Mouse (Mus musculus) adipocyte (in vitro differentiated cells): Measurements from ENCODE around the gene Adgrb3.
"Not testable (repeated sequence)": the region's sequence is repeated elsewhere in the genome, so short reads cannot be mapped to it uniquely, and the experiment has no call there.

Experiments
- DNase-seq: peaks from one replicate; pipeline ENCODE4 v3.0.0-alpha.2; 2016; ENCODE audit warnings: low spot score

Gene Adgrb3

GRCm38 (mm10) chr1:25744736-25745135 lies 84.8 kb downstream of the Adgrb3 start:
- DNase-seq = no peak

GRCm38 (mm10) chr1:25729844-25730243 lies 99.7 kb downstream of the Adgrb3 start:
- DNase-seq = no peak

GRCm38 (mm10) chr1:25711474-25711873 lies 118.0 kb downstream of the Adgrb3 start:
- DNase-seq = no peak

GRCm38 (mm10) chr1:25706299-25706698 lies 123.2 kb downstream of the Adgrb3 start:
- no peak for DNase-seq

DNA sequence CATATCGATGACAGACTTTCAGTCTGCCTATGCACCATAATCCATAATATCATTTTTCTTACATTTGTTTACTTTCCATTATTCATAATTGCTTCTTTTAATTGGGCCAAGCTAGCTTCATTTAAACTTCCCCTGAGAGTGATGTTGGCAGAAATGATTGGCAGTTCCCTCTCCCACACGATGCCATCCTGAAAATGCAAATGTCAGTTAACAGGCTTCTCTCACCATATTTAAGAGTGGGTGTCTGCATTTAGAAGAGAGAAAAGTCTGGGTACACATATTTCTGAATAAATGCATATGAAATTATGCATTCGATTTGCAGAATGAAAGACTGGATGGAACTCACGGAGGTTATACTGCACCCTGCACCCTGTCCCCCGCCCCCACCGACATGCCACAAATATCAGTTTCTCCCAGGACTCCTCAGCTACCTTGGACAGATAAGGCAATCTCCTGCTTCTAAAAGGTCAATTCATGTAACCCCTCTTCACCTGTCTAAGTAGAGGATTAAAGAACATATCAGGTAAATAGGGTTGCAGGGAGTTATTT lies 130.7 kb downstream of the Adgrb3 start:
- DNase-seq = no peak

GRCm38 (mm10) chr1:25697179-25697578 lies 132.3 kb downstream of the Adgrb3 start:
- DNase-seq = no peak

DNA sequence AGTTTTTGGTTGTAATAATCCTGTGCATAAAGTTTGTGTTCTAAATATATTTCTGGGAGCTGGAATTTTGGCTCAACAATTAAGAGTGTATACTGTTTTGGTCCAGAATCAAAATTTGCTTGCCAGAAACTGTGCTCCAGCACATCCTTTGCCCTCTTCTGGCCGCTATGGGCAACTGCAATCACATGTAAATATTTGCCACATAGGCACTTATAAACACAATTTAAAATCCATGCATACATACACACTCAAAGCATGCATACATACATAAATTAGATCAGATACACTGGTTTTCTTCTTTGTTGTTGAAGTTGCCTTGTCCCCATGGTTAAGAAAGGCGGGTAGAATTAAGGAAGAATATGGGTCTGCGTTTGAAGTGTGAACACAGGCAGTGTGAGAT lies 132.7 kb downstream of the Adgrb3 start:
- no peak for DNase-seq

- DNase-seq = no peak
Observed at GRCm38 (mm10) chr1:25682118-25682517, 147.4 kb downstream of the Adgrb3 start.

DNA sequence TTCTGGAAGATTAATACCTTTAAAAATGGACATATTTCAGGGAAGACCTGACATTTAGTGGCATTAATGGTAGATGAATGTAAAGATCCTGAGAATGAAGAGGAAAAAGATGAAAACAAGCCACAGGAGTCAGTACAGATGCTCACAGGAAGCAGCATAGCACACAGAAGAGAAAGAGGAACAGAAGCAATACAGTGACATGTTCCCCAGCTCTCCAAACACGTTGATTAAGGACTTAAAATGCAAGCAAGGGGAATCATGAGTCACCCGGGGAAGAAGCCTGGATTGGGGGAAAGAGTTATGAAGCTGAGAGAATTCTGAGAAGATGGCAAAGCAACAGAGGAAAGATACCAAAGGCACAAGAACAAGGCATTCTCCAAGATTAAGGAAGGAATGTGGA lies 149.9 kb downstream of the Adgrb3 start:
- DNase-seq = no peak

DNA sequence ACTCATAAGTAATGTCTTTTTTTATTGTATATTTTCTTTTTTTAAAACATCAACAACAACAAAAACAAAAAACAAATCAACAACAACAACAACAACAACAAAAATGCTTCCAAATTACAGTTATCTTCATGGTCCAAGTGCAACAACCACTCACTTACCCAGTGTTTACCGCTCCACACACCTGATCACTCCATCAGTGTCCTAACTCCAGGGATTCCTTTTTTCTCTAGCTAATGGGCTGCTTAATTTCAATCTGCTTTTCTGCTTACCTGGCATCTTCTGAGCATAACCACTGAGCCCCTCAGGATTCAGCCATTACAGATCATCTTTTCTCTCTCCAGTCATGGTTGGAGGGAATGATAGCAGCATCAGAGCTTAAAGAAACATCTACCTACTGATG lies 176.8 kb downstream of the Adgrb3 start:
- DNase-seq = no peak

GRCm38 (mm10) chr1:25644256-25644655 lies 185.3 kb downstream of the Adgrb3 start:
- no peak for DNase-seq

DNA sequence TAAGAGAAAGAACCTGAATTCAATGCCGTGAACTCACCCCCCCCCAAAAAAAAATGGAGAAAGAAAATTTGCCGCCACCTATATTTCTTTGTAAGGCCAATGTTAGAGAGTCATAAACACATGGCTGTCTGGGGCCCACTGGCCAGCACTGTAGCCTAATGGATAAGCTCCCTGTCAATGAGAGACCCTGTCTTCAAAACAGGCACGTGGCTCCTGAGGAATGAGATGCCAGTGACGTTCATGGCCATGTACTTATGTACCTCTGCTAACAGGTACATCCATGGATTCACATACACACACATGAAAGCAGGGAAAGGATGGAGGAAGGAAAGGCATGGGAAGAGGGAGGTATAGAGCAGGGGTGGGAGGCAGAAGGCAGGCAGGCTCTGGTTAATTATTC lies 208.0 kb downstream of the Adgrb3 start:
- DNase-seq = no peak

DNA sequence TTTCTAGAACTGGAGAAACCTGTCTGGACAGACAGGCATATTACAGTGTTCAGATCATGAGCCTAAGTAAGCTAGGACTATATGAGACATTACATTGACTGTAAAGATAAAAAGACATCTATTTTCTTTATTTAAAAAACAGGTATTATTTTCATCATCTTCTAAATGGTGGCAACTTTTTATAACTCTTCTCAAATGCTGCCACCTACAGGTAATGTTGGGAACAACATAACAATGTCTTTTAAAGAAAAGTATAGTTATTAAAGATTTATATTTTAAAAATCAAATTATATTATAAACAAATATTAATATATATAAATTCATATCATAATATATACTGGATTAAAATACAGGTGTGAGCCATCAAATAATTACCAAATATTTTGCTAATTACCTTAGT lies 212.6 kb downstream of the Adgrb3 start:
- peak; percentile 44 for DNase-seq

DNA sequence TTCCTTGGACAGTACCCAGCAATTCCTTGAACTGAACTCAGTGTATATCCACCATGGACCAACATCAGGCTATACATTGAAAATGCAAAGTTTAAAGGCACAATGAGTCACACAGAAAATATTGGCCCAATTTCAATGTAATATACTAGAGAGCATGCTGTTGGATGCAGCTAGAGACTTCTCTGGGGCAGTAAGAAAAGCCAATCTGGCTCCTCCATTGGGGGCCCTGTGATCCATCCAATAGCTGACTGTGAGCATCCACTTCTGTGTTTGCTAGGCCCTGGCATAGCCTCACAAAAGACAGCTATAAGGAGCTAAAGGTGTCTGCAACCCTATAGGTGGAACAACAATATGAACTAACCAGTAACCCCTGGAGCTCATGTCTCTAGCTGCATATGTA lies 218.7 kb downstream of the Adgrb3 start:
- DNase-seq = not testable (repeated sequence)

DNA sequence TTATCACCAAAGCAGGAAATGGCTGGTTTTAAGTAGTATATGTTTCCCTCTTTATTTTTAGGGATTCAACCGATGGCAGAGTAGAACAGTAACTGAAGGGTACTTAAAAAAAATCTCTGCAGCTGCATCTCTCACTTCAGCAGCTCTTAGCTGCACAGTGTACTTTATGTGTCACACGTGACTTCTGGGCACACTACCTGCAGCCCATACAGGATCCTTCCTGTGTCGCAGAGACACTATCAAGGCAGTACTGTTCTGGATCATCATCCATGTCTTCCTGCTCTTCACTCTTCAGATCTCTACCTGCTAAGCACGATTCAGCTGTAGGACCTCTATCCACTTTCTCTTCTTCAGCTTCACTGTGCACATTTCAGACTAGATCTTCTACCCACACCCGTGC lies 230.6 kb downstream of the Adgrb3 start:
- DNase-seq = no peak

GRCm38 (mm10) chr1:25588568-25589118 lies 240.9 kb downstream of the Adgrb3 start:
- DNase-seq = no peak

DNA sequence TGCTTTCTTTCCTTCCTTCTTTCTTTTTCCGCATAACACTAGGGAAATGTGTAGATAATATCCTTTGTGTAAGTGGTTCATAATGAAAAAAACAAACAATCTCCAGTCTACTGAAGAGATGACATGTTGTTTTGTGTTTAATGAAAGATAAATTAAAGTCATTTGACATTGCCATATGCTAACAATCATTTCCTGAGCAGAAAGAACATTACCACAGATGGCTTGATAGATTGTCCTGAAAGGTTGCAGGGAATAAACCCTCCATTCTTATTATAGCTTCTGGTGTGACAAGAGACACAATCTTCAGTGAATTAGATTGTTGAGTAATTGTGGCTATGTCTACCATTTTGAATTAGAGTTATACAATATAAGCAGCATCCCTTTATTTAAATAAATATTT lies 247.8 kb downstream of the Adgrb3 start:
- DNase-seq = no peak

GRCm38 (mm10) chr1:25577836-25578235 lies 251.7 kb downstream of the Adgrb3 start:
- no peak for DNase-seq

DNA sequence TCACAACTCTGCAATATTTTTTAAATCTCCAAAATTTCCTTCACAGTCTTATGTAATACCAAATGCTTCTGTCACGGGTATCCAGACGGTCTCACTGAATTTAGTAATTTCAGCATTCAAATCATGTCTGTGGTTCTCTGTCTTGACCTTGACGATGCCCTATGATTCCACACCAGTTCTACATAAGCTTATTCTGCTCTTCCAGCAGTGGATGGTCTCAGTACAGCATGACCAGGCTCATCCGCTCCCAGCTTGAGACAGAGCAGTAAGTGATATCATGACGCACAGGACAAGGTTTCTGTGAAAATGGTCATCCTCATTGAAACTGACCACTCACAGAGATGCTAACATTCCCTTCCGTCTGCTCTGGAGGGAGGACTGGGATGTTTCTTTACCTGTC lies 252.9 kb downstream of the Adgrb3 start:
- DNase-seq = no peak

DNA sequence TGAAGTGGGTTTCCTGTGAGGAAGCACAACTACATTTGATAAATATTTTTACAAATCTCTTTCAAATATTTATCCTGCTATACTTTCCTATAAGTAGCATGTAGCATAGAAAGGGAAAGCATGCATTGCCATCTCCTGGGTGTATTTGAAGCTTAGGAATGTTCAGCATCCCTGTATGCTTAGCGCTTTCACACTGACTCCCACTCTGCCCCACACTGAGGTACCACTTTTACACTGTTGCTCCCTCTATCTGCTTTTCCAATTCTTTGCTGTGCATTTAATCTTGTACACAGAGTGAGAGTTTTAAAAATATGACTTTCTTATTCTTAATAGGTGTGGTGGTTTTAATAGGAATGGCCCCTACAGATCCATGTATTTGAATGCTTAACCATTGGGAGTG lies 261.4 kb downstream of the Adgrb3 start:
- DNase-seq = no peak

DNA sequence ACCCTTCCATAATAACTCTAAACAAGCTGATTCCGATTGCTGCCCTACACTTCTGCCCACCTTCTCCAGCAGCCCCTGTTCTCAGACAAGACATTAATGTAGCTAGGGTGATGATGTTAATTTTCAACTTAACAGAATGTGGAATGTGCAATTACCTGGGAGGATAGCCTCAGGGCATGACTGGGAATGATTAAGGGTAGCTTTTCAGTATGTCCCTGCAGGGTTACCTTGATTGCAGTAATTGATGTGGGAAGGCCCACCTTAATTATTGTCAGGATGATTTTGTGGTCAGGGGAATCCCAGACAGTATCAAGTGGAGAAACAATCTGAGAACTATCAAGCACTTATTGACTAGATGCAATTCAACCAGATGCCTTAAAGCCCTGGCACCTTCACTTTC lies 283.4 kb downstream of the Adgrb3 start:
- DNase-seq = no peak

- DNase-seq = no peak
Observed at GRCm38 (mm10) chr1:25543915-25544314, 285.6 kb downstream of the Adgrb3 start.

DNA sequence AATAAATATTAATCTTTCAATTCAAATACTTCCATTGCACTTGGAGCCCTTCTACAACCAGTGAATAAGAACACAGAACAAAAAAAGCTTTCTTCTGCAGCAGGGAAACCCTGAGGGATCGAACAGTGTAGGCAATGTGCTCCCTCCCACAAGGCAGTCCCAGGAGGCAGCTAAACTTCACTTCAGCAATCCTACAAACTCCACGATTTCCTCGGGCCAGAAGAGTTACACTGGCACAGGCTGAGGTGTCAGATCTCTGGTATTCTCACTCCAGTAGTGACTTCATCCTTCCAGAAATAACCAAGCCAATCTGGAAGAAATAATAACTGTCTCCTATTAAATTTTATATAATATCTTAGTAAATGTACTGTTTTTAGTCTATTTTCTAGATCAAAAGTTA lies 286.6 kb downstream of the Adgrb3 start:
- DNase-seq = no peak

GRCm38 (mm10) chr1:25526976-25527375 lies 302.5 kb downstream of the Adgrb3 start:
- DNase-seq = no peak
